Mouse (Mus musculus) stomach, postnatal 0 days (tissue): Measurements from ENCODE around the gene Mrpl45.

Experiments
- CTCF ChIP-seq: IDR thresholded peaks from 2 replicates; pipeline ENCODE4 v1.5.1; 2016; ENCODE audit warnings: antibody characterized with exemption, low read depth, mild to moderate bottlenecking, moderate library complexity
- EP300 ChIP-seq: optimal IDR thresholded peaks from 2 replicates; pipeline ENCODE3; 2016; ENCODE audit warnings: antibody characterized with exemption

DNA sequence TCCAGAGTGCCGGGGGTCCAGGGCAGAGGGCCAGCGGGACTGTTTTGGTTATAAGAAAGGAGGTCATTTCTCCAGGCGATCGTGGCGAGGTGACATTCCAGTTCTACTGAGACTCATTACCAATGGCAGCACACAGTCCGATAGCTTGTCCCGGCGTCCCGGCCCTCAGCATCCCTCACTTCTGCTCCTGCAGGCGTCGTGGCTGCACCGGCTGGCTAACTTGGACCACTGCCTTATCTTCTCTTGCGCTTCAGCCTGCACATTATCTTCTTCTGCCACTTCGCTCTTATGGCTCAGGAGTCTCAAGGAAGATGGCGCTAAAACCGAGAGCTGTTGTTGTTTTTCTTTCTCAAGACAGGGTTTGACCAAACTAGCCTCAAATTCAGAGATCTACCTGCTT, 14.1 kb upstream of the Mrpl45 start:
- TF ChIP-seq CTCF: no peak
- no peak for TF ChIP-seq EP300
